Mouse (Mus musculus): ENCODE measurements around the gene 4933405O20Rik.

The 4933405O20Rik gene

GRCm38 (mm10) chr7:50598890-50599289, at the start of gene 4933405O20Rik:
Gene 4933405O20Rik, plus strand, starts transcription at chr7:50599190.
- in situ Hi-C loops (cut with MboI), result no loop called here

GRCm38 (mm10) chr7:50549572-50549971, 49.4 kb upstream of the 4933405O20Rik start:
- in situ Hi-C loops (cut with MboI), result no loop called here

GRCm38 (mm10) chr7:50551426-50551825, 47.6 kb upstream of the 4933405O20Rik start:
- in situ Hi-C loops (cut with MboI), result no loop called here

- in situ Hi-C loops (cut with MboI), result no loop called here
Measured at GRCm38 (mm10) chr7:50562708-50563107, 36.3 kb upstream of the 4933405O20Rik start.

GRCm38 (mm10) chr7:50573841-50574240, 25.1 kb upstream of the 4933405O20Rik start:
- in situ Hi-C loops (cut with MboI), result no loop called here

- in situ Hi-C loops (cut with MboI), result no loop called here
Measured at GRCm38 (mm10) chr7:50588642-50589424, 10.2 kb upstream of the 4933405O20Rik start.

- in situ Hi-C loops (cut with MboI), result no loop called here
Measured at GRCm38 (mm10) chr7:50614101-50614500, 15.1 kb downstream of the 4933405O20Rik start.

- in situ Hi-C loops (cut with MboI), result no loop called here
Measured at GRCm38 (mm10) chr7:50629186-50629585, 30.2 kb downstream of the 4933405O20Rik start.

GRCm38 (mm10) chr7:50633147-50633546, 34.2 kb downstream of the 4933405O20Rik start:
- in situ Hi-C loops (cut with MboI), result no loop called here

All from mature B cell (primary cell).